19 mouse cellular contexts compared by ENCODE assay signal in the genomic region with DNA sequence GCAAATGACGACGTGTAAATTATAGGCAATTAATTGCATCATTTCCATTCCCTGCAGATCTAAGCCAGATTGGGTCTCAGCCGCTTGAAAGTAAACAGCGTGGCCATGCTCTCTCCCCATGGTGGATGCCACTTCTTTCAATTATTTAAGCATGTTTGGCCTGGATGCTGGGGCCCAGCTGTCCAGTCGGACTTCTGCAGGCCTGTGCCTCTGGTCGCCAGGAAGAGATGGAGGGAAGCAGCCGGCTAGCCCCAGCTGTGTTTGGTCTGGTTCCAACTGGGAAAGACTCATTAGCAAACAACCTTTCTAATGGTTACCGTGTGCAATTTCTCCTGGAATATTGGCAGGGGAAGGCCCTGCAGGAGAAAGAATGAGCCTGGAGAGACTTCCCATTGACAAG.
A peak's percentile ranks its signal among the peaks of the same experiment; 100 is the strongest.
DNase-seq lines count a peak whose midpoint lies in the region; ATAC-seq and TF ChIP-seq lines count a peak whose summit lies in the region.
"Had no signal": no experiment of that assay in that cellular context is flagged by ENCODE, and none has a peak within 500 bp of the region (broad histone marks: within the 10 kb centered on the region; RNA-seq: fewer than 3 reads in every experiment).

No protein-coding gene starts in this region.

- 0 out of 2 replicates have a peak, but pooled peaks cover 4% of the 10 kb centered on the region for H3K4me1 ChIP-seq in hindbrain, embryonic 10.5 days (replicated peaks)
- peaks cover 5% of the 10 kb centered on the region; the same call in 1 of the 2 replicates for H3K4me1 ChIP-seq in hindbrain, embryonic 16.5 days (ENCODE audit: control insufficient read depth, insufficient read depth, low read depth, low read length)
- H3K4me1 ChIP-seq in hindbrain, embryonic 14.5 days (replicated peaks; ENCODE audit: control insufficient read depth, insufficient read depth, low read length) = peaks cover 11% of the 10 kb centered on the region; the same call in 1 of the 2 replicates
- H3K4me1 ChIP-seq: embryonic facial prominence, embryonic 12.5 days had no signal

- no peak overlapping the region for H3K4me3 ChIP-seq in hindbrain, embryonic 10.5 days
- H3K4me3 ChIP-seq in hindbrain, embryonic 16.5 days (ENCODE audit: low read length) = no peak overlapping the region
- no peak overlapping the region for H3K4me3 ChIP-seq in hindbrain, embryonic 14.5 days (replicated peaks; ENCODE audit: low read length)
- H3K4me3 ChIP-seq: embryonic facial prominence, embryonic 12.5 days; limb, embryonic 13.5 days had no signal

- TF ChIP-seq POLR2A in brain, embryonic 14.5 days (IDR thresholded peaks at IDR 0.05; ENCODE audit: borderline replicate concordance, extremely low read depth, insufficient read depth, insufficient read length, poor library complexity, severe bottlenecking) = no peak

- DNase-seq in cerebellum, postnatal 10 days = peak; percentile 86
- no peak for DNase-seq in hindbrain, embryonic 10.5 days (ENCODE audit: low spot score)
- peak; percentile 78 for DNase-seq in brain, embryonic 14.5 days (ENCODE audit: low read depth)
- DNase-seq in hindbrain, embryonic 14.5 days (ENCODE audit: low spot score) = peak; percentile 36
- no peak for DNase-seq in spleen, postnatal 10 days (ENCODE audit: low spot score in 2 of 2)
- DNase-seq: adrenal gland, adult 8-10 months; cerebellum, adult 9-10 months; gastrocnemius, postnatal 36 days; kidney, adult 18-20 months; kidney, postnatal 4 days; lung, postnatal 36 days; spleen, adult 18-20 months; thymus, postnatal 25 days had no signal

- TF ChIP-seq CTCF in brain, embryonic 14.5 days (IDR thresholded peaks at IDR 0.05; ENCODE audit: borderline replicate concordance, extremely low read depth, insufficient read depth, insufficient read length) = no peak

- no peak for ATAC-seq in cerebellum, adult (ENCODE audit: insufficient number of reproducible peaks, low FRiP score, low TSS enrichment)
- ATAC-seq in hindbrain, embryonic 16.5 days = no peak
- ATAC-seq in hindbrain, embryonic 14.5 days (ENCODE audit: low FRiP score) = no peak; the same call in 1 of the 2 replicates
- no peak for ATAC-seq in megakaryocyte-erythroid progenitor cell, adult 5-6 weeks (replicated peaks; ENCODE audit: low FRiP score, low TSS enrichment, poor library complexity, severe bottlenecking)

- no peaks in the 10 kb centered on the region for H3K9me3 ChIP-seq in hindbrain, embryonic 10.5 days
- no peaks in the 10 kb centered on the region for H3K9me3 ChIP-seq in hindbrain, embryonic 16.5 days (ENCODE audit: control insufficient read depth, low read length)
- no peaks in the 10 kb centered on the region for H3K9me3 ChIP-seq in hindbrain, embryonic 14.5 days (ENCODE audit: control insufficient read depth, low read length)
- H3K9me3 ChIP-seq: embryonic facial prominence, embryonic 12.5 days; limb, embryonic 13.5 days had no signal

- H3K36me3 ChIP-seq in hindbrain, embryonic 10.5 days = no peaks in the 10 kb centered on the region
- H3K36me3 ChIP-seq in hindbrain, embryonic 16.5 days (ENCODE audit: control insufficient read depth, insufficient read depth, low read length) = no peaks in the 10 kb centered on the region
- H3K36me3 ChIP-seq in hindbrain, embryonic 14.5 days (replicated peaks; ENCODE audit: control insufficient read depth, insufficient read depth) = no peaks in the 10 kb centered on the region
- H3K36me3 ChIP-seq: embryonic facial prominence, embryonic 12.5 days; limb, embryonic 13.5 days had no signal

- WGBS in hindbrain, embryonic 10.5 days = 56% methylated on average over 8 of the region's 8 CpGs
- WGBS in hindbrain, embryonic 16.5 days = 31% methylated on average over 8 of the region's 8 CpGs
- 25% methylated on average over 8 of the region's 8 CpGs for WGBS in hindbrain, embryonic 14.5 days

- peak overlapping the region; percentile 23; the same call in 1 of the 2 replicates for H3K27ac ChIP-seq in hindbrain, embryonic 10.5 days
- H3K27ac ChIP-seq in hindbrain, embryonic 16.5 days (ENCODE audit: low read depth, low read length) = no peak overlapping the region
- peak overlapping the region; percentile 41; the same call in 1 of the 2 replicates for H3K27ac ChIP-seq in hindbrain, embryonic 14.5 days
- H3K27ac ChIP-seq: embryonic facial prominence, embryonic 12.5 days; limb, embryonic 13.5 days had no signal

- H3K9ac ChIP-seq in hindbrain, embryonic 16.5 days (ENCODE audit: low read depth, low read length) = no peak overlapping the region; the same call in 1 of the 2 replicates
- H3K9ac ChIP-seq in hindbrain, embryonic 14.5 days = no peak overlapping the region
- H3K9ac ChIP-seq: embryonic facial prominence, embryonic 12.5 days; limb, embryonic 13.5 days had no signal

- H3K27me3 ChIP-seq in hindbrain, embryonic 10.5 days (ENCODE audit: insufficient read depth, poor library complexity, severe bottlenecking) = no peaks in the 10 kb centered on the region
- no peaks in the 10 kb centered on the region for H3K27me3 ChIP-seq in hindbrain, embryonic 16.5 days (replicated peaks; ENCODE audit: control insufficient read depth, insufficient read depth, low read length)
- H3K27me3 ChIP-seq in hindbrain, embryonic 14.5 days (ENCODE audit: control insufficient read depth, insufficient read depth, low read length) = no peaks in the 10 kb centered on the region
- H3K27me3 ChIP-seq: embryonic facial prominence, embryonic 12.5 days; limb, embryonic 13.5 days had no signal

- no peak overlapping the region for H3K4me2 ChIP-seq in hindbrain, embryonic 16.5 days (ENCODE audit: low read length)
- H3K4me2 ChIP-seq in hindbrain, embryonic 14.5 days (replicated peaks) = no peak overlapping the region
- H3K4me2 ChIP-seq: embryonic facial prominence, embryonic 12.5 days; heart, embryonic 11.5 days; limb, embryonic 13.5 days had no signal

Comparison
In these comparisons a context has a peak if more than half of its experiments do, and no peak if none do; other contexts are left out.
1. DNase-seq: peak in cerebellum, postnatal 10 days (2 of 2), brain, embryonic 14.5 days (single experiment) and hindbrain, embryonic 14.5 days (single experiment); none in hindbrain, embryonic 10.5 days (single experiment) and spleen, postnatal 10 days (0 of 2).